Mouse (Mus musculus): ENCODE data around the gene Cntnap1. TPM values are rescaled to one million over a fixed set of nuclear protein-coding genes. Genes with fewer than 3 reads are reported as not detected.

Gene Cntnap1
- polyA plus RNA-seq, 1 experiment = 0.28 TPM

- Histone ChIP-seq H3K79me3 (ENCODE audit: low read depth) (peaks cover 19% of the 10 kb centered on the region), H3K4me3 (ENCODE audit: insufficient read depth, poor library complexity, severe bottlenecking) (no peak overlapping the region), H3ac (ENCODE audit: control insufficient read depth, insufficient read length, low read depth) (no peak overlapping the region), H3K79me2 (ENCODE audit: control insufficient read depth, insufficient read depth) (peaks cover 32% of the 10 kb centered on the region), H3K27me3 (ENCODE audit: control insufficient read depth, insufficient read depth, insufficient read length) (no peaks in the 10 kb centered on the region), H3K36me3 (ENCODE audit: control insufficient read depth, insufficient read depth) (peaks cover 52% of the 10 kb centered on the region)
- TF ChIP-seq MYOD1 (IDR thresholded peaks at IDR 0.05; ENCODE audit: control insufficient read depth, insufficient read length, low read depth) (no peak), MYOG (IDR thresholded peaks at IDR 0.05; ENCODE audit: control insufficient read depth, extremely low read depth, insufficient read length) (no peak), MAX (IDR thresholded peaks at IDR 0.05) (no peak), CEBPB (IDR thresholded peaks at IDR 0.05; ENCODE audit: low read depth) (no peak), USF1 (IDR thresholded peaks at IDR 0.05; ENCODE audit: low read depth) (no peak), FOSL1 (IDR thresholded peaks at IDR 0.05; ENCODE audit: insufficient read depth, low read length, poor library complexity, severe bottlenecking) (no peak), CTCF (IDR thresholded peaks at IDR 0.05; ENCODE audit: control insufficient read depth, insufficient read depth, insufficient read length) (no peak)
These were observed 4.0 kb upstream of the Cntnap1 start for GRCm38 (mm10) chr11:101166357-101166756.

GRCm38 (mm10) chr11:101167211-101167962 lies 2.9 kb upstream of the Cntnap1 start:
- H3K4me3 ChIP-seq (ENCODE audit: insufficient read depth, poor library complexity, severe bottlenecking) = no peak overlapping the region
- peaks cover 32% of the 10 kb centered on the region for H3K79me2 ChIP-seq (ENCODE audit: control insufficient read depth, insufficient read depth)
- TF ChIP-seq USF1 (IDR thresholded peaks at IDR 0.05; ENCODE audit: low read depth) = no peak
- TF ChIP-seq CTCF (IDR thresholded peaks at IDR 0.05; ENCODE audit: control insufficient read depth, insufficient read depth, insufficient read length) = no peak
- no peak for TF ChIP-seq MYOG (IDR thresholded peaks at IDR 0.05; ENCODE audit: control insufficient read depth, extremely low read depth, insufficient read length)
- TF ChIP-seq MYOD1 (IDR thresholded peaks at IDR 0.05; ENCODE audit: control insufficient read depth, insufficient read length, low read depth) = no peak
- peaks cover 19% of the 10 kb centered on the region for H3K79me3 ChIP-seq (ENCODE audit: low read depth)
- H3K36me3 ChIP-seq (ENCODE audit: control insufficient read depth, insufficient read depth) = peaks cover 47% of the 10 kb centered on the region
- H3K27me3 ChIP-seq (ENCODE audit: control insufficient read depth, insufficient read depth, insufficient read length) = no peaks in the 10 kb centered on the region
- no peak overlapping the region for H3ac ChIP-seq (ENCODE audit: control insufficient read depth, insufficient read length, low read depth)

GRCm38 (mm10) chr11:101167963-101168300 lies 2.4 kb upstream of the Cntnap1 start:
- Histone ChIP-seq H3K79me3 (ENCODE audit: low read depth) (peaks cover 19% of the 10 kb centered on the region), H3K27me3 (ENCODE audit: control insufficient read depth, insufficient read depth, insufficient read length) (no peaks in the 10 kb centered on the region), H3K79me2 (ENCODE audit: control insufficient read depth, insufficient read depth) (peaks cover 32% of the 10 kb centered on the region), H3K36me3 (ENCODE audit: control insufficient read depth, insufficient read depth) (peaks cover 44% of the 10 kb centered on the region), H3K4me3 (ENCODE audit: insufficient read depth, poor library complexity, severe bottlenecking) (no peak overlapping the region), H3ac (ENCODE audit: control insufficient read depth, insufficient read length, low read depth) (no peak overlapping the region)
- TF ChIP-seq CTCF (IDR thresholded peaks at IDR 0.05; ENCODE audit: control insufficient read depth, insufficient read depth, insufficient read length) (no peak), MAX (IDR thresholded peaks at IDR 0.05) (no peak), MYOG (IDR thresholded peaks at IDR 0.05; ENCODE audit: control insufficient read depth, extremely low read depth, insufficient read length) (no peak)

GRCm38 (mm10) chr11:101168301-101168980 lies 1.9 kb upstream of the Cntnap1 start:
- Histone ChIP-seq H3K4me3 (ENCODE audit: insufficient read depth, poor library complexity, severe bottlenecking) (peak overlapping the region; percentile 64), H3ac (ENCODE audit: control insufficient read depth, insufficient read length, low read depth) (no peak overlapping the region), H3K36me3 (ENCODE audit: control insufficient read depth, insufficient read depth) (peaks cover 40% of the 10 kb centered on the region), H3K27me3 (ENCODE audit: control insufficient read depth, insufficient read depth, insufficient read length) (no peaks in the 10 kb centered on the region), H3K79me2 (ENCODE audit: control insufficient read depth, insufficient read depth) (peaks cover 32% of the 10 kb centered on the region), H3K79me3 (ENCODE audit: low read depth) (peaks cover 19% of the 10 kb centered on the region)
- TF ChIP-seq CEBPB (IDR thresholded peaks at IDR 0.05; ENCODE audit: low read depth) (peak; percentile 88), MAX (IDR thresholded peaks at IDR 0.05) (no peak), MYOG (IDR thresholded peaks at IDR 0.05; ENCODE audit: control insufficient read depth, extremely low read depth, insufficient read length) (no peak)

- H3K27me3 ChIP-seq (ENCODE audit: control insufficient read depth, insufficient read depth, insufficient read length) = no peaks in the 10 kb centered on the region
- H3K36me3 ChIP-seq (ENCODE audit: control insufficient read depth, insufficient read depth) = peaks cover 29% of the 10 kb centered on the region
- H3ac ChIP-seq (ENCODE audit: control insufficient read depth, insufficient read length, low read depth) = peak overlapping the region; percentile 38
- peaks cover 32% of the 10 kb centered on the region for H3K79me2 ChIP-seq (ENCODE audit: control insufficient read depth, insufficient read depth)
- TF ChIP-seq MAX (IDR thresholded peaks at IDR 0.05) (no peak), USF1 (IDR thresholded peaks at IDR 0.05; ENCODE audit: low read depth) (no peak), CTCF (IDR thresholded peaks at IDR 0.05; ENCODE audit: control insufficient read depth, insufficient read depth, insufficient read length) (no peak), CEBPB (IDR thresholded peaks at IDR 0.05; ENCODE audit: low read depth) (no peak), MYOG (IDR thresholded peaks at IDR 0.05; ENCODE audit: control insufficient read depth, extremely low read depth, insufficient read length) (no peak), FOSL1 (IDR thresholded peaks at IDR 0.05; ENCODE audit: insufficient read depth, low read length, poor library complexity, severe bottlenecking) (no peak), MYOD1 (IDR thresholded peaks at IDR 0.05; ENCODE audit: control insufficient read depth, insufficient read length, low read depth) (no peak)
- peaks cover 19% of the 10 kb centered on the region for H3K79me3 ChIP-seq (ENCODE audit: low read depth)
- peak overlapping the region; percentile 64 for H3K4me3 ChIP-seq (ENCODE audit: insufficient read depth, poor library complexity, severe bottlenecking)
These were observed 819 bp upstream of the Cntnap1 start for GRCm38 (mm10) chr11:101169301-101170107.
